Mouse (Mus musculus) cerebellum, adult 2 months (tissue): Measurements from ENCODE around the gene Dab2.

ENCODE experiments used
- CTCF ChIP-seq: fragments of 200-500 bp; IDR thresholded peaks from 2 replicates; pipeline ENCODE4 v1.5.1; 2011; ENCODE audit warnings: low read depth, mild to moderate bottlenecking, control low read depth, low read length, moderate library complexity, borderline replicate concordance; ENCODE audit not compliant: insufficient read depth
- POLR2A ChIP-seq: fragments of 200-500 bp; IDR thresholded peaks from 2 replicates; pipeline ENCODE4 v1.6.1; 2011; ENCODE audit warnings: low read length, control low read depth, borderline replicate concordance; ENCODE audit not compliant: insufficient read depth

DNA sequence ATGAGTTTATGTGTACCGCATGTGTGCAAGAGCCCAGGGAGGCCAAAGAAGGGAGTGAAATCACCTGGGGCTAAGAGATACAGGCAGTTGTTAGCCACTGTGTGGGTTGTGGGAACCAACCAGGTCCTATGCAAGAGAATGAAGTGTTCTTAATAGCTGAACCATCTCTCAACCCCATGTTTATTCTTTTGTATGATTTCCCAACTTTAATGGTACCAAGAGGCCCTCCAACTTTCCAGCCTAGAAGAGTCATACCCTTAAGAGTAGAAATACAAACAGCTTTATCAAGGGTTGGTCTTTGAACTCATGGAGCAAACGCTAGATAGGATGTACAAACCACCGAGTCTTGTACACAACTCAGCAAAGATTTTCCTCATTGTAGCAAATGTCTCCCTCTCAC is 12.8 kb downstream of the Dab2 start:
- TF ChIP-seq CTCF (no peak), POLR2A (no peak)
